Mouse (Mus musculus): ENCODE measurements at regions not wholly inside any gene's neighbourhood (a gene's known extent, or its start where the extent isn't known, plus 50 kb on each side); places are given as distances from the start of the nearest gene placed in this dataset.

DNA sequence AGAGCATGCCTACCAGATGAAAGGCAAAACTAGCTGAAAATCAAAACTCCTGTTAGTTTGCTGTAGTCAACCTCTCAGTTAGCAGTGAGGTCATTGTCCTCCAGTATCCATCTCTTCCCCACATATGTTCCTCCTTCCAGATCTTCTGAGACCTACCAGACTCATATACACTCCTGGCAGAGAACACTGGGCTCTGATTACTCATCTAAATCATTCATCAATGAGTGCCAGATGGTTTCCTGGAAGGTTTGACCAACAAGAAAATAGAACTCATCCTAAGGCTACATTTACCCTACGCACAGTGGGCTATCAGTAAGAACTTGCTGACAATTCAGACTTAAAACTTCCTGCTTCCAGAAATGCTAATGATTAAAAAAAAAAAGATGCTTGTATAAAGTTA is 260.8 kb downstream of the Dkk2 start:
- TF ChIP-seq CTCF (IDR thresholded peaks at IDR 0.05; ENCODE audit: low read depth, low read length): no peak
- TF ChIP-seq POLR2A (IDR thresholded peaks at IDR 0.05; ENCODE audit: insufficient read depth, low read length): no peak
- no peak for TF ChIP-seq EP300 (IDR thresholded peaks at IDR 0.05; ENCODE audit: insufficient read depth, low read depth, low read length)

Measured in ES-Bruce4 (cell line).